Mouse (Mus musculus) hindbrain, embryonic 11.5 days (tissue): ENCODE measurements at regions not wholly inside any gene's neighbourhood (a gene's known extent, or its start where the extent isn't known, plus 50 kb on each side); places are given as distances from the start of the nearest gene placed in this dataset.

Experiments
- ATAC-seq: fragments of 200-750 bp; cut with Nextera tagmentation; 2 replicates; pipeline ENCODE4 v1.8.0; 2017; ENCODE audit warnings: mild to moderate bottlenecking, moderate TSS enrichment, moderate library complexity; ENCODE audit not compliant: low FRiP score
- DNase-seq: peaks from one replicate; pipeline ENCODE4 v3.0.0-alpha.2; 2015; ENCODE audit warnings: low spot score
- H3K27ac ChIP-seq: fragments of 300-500 bp; sonication (generic); 2 replicates; pipeline ENCODE4 v1.5.1; 2014; ENCODE audit warnings: mild to moderate bottlenecking, low read depth, low read length
- H3K27me3 ChIP-seq: fragments of 300-500 bp; sonication (generic); 2 replicates; pipeline ENCODE4 v1.6.1; 2014; ENCODE audit warnings: mild to moderate bottlenecking, low read length, moderate library complexity, mixed read lengths; ENCODE audit not compliant: control insufficient read depth, insufficient read depth
- H3K36me3 ChIP-seq: fragments of 300-500 bp; sonication (generic); 2 replicates; pipeline ENCODE4 v1.6.1; 2014; ENCODE audit warnings: mild to moderate bottlenecking, low read length, moderate library complexity, mixed read lengths; ENCODE audit not compliant: control insufficient read depth, insufficient read depth
- H3K4me1 ChIP-seq: fragments of 300-500 bp; sonication (generic); replicated peaks from 2 replicates; pipeline ENCODE4 v1.6.1; 2014; ENCODE audit warnings: low read length, mixed read lengths; ENCODE audit not compliant: control insufficient read depth, insufficient read depth
- H3K4me2 ChIP-seq: fragments of 300-500 bp; sonication (generic); replicated peaks from 2 replicates; pipeline ENCODE4 v1.6.1; 2014; ENCODE audit warnings: mild to moderate bottlenecking, low read depth, low read length
- H3K4me3 ChIP-seq: fragments of 300-500 bp; sonication (generic); 2 replicates; pipeline ENCODE4 v1.5.1; 2014; ENCODE audit warnings: low read depth, low read length
- H3K9ac ChIP-seq: fragments of 300-500 bp; sonication (generic); 2 replicates; pipeline ENCODE4 v1.6.1; 2014; ENCODE audit warnings: low read depth, low read length
- H3K9me3 ChIP-seq: fragments of 300-500 bp; sonication (generic); 2 replicates; pipeline ENCODE4 v1.6.1; 2016; ENCODE audit warnings: low read length; ENCODE audit not compliant: control insufficient read depth
- WGBS: fragments of 180-500 bp; shearing (Covaris S2); extraction: QIAGEN DNeasy Blood & Tissue Kit; methylation state at CpG from one replicate; pipeline ENCODE4 v1.1.7; 2014; 5-methylcytosine and 5-hydroxymethylcytosine counted together

DNA sequence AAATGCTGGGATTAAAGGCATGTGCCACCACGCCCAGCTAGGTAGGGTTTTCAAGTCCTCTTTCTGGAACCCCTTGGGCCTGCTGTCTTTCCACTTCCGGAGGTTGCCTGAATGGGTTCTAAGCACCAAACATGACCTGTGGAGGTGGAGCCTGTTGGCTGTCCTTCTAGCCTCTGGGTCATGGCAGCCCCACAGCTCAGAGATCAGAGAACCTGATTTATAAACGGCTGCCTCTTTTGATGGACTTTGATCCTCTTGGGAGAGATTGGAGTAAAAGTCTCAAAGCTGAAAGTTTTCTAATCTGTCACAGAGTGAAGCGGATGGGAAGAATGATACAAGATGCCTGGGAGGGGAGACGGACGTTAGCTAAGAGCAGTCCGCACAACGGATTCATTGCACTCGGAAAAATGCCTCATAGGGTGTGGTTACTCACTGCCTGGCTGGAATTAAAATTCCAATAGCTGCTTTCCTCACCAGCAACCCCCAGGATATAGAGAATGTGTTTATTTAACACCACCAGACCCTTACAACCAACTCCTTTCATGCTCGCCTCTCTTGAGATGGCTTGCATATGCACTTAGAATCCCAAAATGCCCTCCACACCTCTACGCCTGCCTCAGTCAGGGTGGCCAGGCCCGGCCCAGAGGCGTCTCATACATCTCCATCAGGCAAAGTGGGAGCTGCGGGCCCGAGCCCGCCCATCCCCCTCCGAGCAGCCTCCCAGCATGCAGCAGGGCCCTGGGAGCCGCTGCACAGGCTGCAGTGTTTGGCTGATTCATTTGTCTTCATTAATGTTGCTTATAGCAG is 122.4 kb upstream of the Arhgap5 start:
- Histone ChIP-seq H3K4me1 (peaks cover 7% of the 10 kb centered on the region; the same call in 1 of the 2 replicates), H3K4me3 (no peak overlapping the region), H3K9ac (no peak overlapping the region), H3K4me2 (no peak overlapping the region), H3K9me3 (no peaks in the 10 kb centered on the region), H3K27ac (peak overlapping the region; percentile 77), H3K36me3 (no peaks in the 10 kb centered on the region), H3K27me3 (no peaks in the 10 kb centered on the region)
- ATAC-seq (peak; percentile 88), DNase-seq (peak; percentile 75)
- WGBS, result 39% methylated on average over 18 of the region's 18 CpGs

DNA sequence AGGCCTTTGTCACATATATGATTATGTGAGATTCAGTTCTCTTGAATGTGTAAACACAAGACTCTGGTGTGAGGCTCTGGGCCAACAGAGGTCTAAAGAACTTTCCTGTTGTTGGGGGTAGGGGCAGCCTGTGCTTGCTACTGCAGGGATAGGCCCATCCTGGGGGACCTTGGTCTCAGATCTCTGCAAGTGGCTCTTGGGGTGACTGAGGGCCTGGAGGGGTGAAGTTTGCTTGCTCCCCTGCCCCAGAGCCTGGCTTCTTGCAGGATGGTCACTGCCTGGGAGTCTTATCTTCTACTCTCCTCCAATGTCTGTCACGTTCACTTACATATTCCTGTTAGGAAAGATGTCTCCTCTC is 121.8 kb upstream of the Arhgap5 start:
- H3K9ac ChIP-seq, result no peak overlapping the region
- peak overlapping the region; percentile 77 for H3K27ac ChIP-seq
- no peaks in the 10 kb centered on the region for H3K9me3 ChIP-seq
- WGBS, result 85% methylated on average over 1 of the region's 1 CpGs
- ATAC-seq, result no peak; the same call in 1 of the 2 replicates
- no peak overlapping the region for H3K4me3 ChIP-seq
- H3K4me2 ChIP-seq, result no peak overlapping the region
- no peaks in the 10 kb centered on the region for H3K36me3 ChIP-seq
- DNase-seq, result no peak
- peaks cover 7% of the 10 kb centered on the region; the same call in 1 of the 2 replicates for H3K4me1 ChIP-seq
- no peaks in the 10 kb centered on the region for H3K27me3 ChIP-seq

DNA sequence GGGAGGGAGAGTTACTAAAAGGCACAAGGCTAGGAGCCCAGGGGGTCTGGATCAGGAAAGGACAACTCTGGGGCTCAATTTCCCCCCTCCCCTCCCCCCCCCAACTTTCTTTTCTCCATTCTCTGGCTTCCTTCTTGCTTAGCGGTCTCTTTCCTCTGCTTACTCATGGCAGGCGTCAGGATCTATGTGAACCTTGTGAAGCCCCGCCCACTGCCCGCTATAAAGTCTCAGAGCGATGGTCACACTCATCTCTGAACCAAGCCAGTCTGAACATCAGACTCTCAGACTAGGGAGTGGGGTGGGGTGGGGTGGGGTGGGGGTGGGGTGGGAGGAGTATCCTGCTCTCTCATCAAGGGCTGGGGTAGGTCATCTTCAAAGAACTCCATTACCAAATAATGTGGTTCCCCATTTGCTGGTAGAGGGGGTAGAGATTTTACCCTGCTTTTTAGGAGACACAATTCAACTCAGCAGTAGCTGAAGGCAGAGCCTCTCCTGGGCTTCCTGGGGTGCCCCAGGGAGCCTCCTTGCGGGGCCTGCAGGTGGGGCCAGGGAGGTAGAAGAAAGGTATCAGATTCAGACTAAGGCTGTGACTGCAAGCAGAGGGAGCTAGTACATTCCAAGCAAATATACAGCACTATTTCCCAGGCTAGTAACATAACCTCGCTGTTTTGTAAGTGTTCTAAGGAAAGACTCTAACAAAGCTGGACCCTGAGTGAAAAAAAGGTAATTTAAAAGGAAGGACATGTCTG is 120.8 kb upstream of the Arhgap5 start:
- DNase-seq, result peak; percentile 47
- Histone ChIP-seq H3K9ac (no peak overlapping the region), H3K9me3 (no peaks in the 10 kb centered on the region), H3K4me1 (peaks cover 7% of the 10 kb centered on the region; the same call in 1 of the 2 replicates), H3K4me3 (no peak overlapping the region), H3K27me3 (no peaks in the 10 kb centered on the region), H3K27ac (0 out of 2 replicates have a peak overlapping the region, but pooled peaks have one; percentile 17), H3K4me2 (no peak overlapping the region), H3K36me3 (no peaks in the 10 kb centered on the region)
- WGBS, result 11% methylated on average over 7 of the region's 7 CpGs
- ATAC-seq, result no peak

DNA sequence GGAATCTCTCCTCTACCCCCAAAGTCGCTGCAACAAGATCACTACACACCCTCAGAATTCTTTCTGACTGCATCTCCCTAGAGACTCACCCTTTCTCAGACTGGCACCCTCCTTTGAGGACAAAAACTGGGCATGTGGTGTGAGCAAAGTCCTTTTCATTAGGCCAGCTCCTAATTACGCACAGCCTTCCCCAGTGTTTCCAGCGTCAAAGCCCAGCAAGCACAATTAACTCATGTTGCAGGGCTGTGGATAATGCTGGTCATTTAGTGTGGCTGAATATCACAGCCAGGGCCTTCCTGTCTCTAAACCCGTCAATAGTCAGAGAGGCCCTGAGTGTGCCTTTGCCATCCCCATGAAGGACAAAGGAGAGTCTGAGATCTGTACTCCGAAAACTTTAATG is 114.2 kb upstream of the Arhgap5 start:
- H3K9me3 ChIP-seq, result no peaks in the 10 kb centered on the region
- H3K4me2 ChIP-seq, result no peak overlapping the region
- no peaks in the 10 kb centered on the region for H3K4me1 ChIP-seq
- no peak overlapping the region for H3K4me3 ChIP-seq
- H3K9ac ChIP-seq, result no peak overlapping the region
- no peak overlapping the region for H3K27ac ChIP-seq
- H3K27me3 ChIP-seq, result no peaks in the 10 kb centered on the region
- WGBS, result 66% methylated on average over 5 of the region's 5 CpGs
- no peaks in the 10 kb centered on the region for H3K36me3 ChIP-seq
- DNase-seq (no peak), ATAC-seq (no peak)

DNA sequence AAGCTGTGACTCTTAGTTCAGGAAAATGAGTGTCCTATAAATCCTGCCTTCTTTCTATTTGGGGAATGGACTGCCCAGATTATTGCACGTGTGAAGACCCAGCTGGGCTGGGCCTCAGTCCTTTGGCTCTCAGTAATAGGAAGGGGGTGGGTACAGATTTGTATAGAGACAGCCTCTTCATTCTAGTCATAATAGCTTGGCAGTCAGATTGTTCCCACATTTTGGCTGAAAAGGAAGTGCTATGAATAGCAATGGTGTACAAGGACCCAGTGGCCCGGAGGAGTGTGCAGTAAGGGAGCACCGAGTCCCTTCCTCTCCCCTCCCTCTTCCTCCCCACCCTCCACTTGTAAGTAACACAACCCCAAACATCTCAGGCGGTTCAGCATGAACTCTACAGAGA is 113.5 kb upstream of the Arhgap5 start:
- H3K4me3 ChIP-seq, result no peak overlapping the region
- DNase-seq (no peak), ATAC-seq (0 out of 2 replicates have a peak, but pooled peaks have one; percentile 4)
- H3K9ac ChIP-seq, result no peak overlapping the region
- H3K4me1 ChIP-seq, result 0 out of 2 replicates have a peak, but pooled peaks cover 3% of the 10 kb centered on the region
- WGBS, result 60% methylated on average over 4 of the region's 4 CpGs
- no peak overlapping the region for H3K27ac ChIP-seq
- no peaks in the 10 kb centered on the region for H3K27me3 ChIP-seq
- H3K9me3 ChIP-seq, result no peaks in the 10 kb centered on the region
- no peak overlapping the region for H3K4me2 ChIP-seq
- no peaks in the 10 kb centered on the region for H3K36me3 ChIP-seq

DNA sequence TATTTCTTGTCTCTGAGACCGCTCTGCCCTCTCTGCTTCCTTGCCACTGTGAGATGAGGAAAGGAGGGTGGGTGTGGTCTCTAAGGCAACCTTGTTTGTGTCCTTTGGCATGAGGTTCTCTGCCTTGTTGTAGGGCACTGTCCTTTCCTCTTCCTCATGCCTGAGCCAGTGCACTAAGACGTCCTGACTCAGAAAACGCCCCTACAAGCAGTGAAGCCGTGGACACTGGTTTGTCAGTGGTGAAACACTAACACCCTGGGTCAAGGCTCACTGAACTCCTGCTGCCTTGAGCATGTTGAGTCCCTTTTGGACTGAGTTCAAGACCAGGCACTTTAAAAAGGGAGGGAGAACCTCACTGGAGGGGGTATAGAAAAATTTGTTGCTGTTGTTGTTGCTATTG is 111.1 kb upstream of the Arhgap5 start:
- no peaks in the 10 kb centered on the region for H3K27me3 ChIP-seq
- no peak for ATAC-seq
- no peak overlapping the region for H3K4me2 ChIP-seq
- H3K4me3 ChIP-seq, result no peak overlapping the region
- no peaks in the 10 kb centered on the region for H3K9me3 ChIP-seq
- no peaks in the 10 kb centered on the region for H3K36me3 ChIP-seq
- no peak overlapping the region for H3K9ac ChIP-seq
- H3K4me1 ChIP-seq, result 0 out of 2 replicates have a peak, but pooled peaks cover 3% of the 10 kb centered on the region
- no peak for DNase-seq
- WGBS, result 68% methylated on average over 4 of the region's 4 CpGs
- H3K27ac ChIP-seq, result no peak overlapping the region

DNA sequence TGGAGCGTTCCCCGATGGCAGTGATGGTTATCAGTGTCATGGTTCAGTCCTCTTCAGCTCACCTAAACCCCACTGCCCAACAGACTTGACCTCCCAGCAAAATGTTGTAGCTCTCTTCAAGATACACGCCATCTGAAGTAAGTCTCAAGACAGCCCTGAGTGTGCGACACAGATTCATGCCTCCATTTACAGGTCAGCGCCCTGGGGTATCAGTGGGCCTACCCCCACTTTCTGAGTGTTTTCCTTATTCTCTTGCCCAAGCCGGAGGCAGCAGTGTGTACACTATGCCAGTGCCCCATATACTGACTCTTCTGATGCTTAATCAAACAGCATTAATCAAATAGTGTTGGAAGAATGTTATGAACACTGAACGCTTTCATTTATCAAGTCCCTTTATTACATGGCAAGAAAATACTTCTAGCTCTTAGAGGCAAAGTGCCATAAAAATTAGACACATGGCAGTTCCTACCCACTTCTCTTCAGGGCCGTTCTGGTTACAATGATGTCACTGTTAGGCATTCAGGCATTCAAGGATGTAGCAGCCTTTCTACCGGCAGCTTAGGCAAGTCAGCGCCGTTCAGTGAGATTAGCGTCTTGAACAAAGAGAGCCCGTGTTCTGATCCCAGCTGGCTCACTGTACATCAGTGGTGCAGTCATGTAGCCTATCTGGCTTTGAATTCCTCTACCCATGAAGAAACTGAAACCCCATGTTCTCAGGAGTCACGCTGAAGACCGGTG is 109.6 kb upstream of the Arhgap5 start:
- ATAC-seq, result no peak
- Histone ChIP-seq H3K27ac (no peak overlapping the region), H3K36me3 (no peaks in the 10 kb centered on the region), H3K27me3 (no peaks in the 10 kb centered on the region), H3K4me3 (no peak overlapping the region), H3K9me3 (no peaks in the 10 kb centered on the region), H3K4me2 (no peak overlapping the region), H3K4me1 (0 out of 2 replicates have a peak, but pooled peaks cover 3% of the 10 kb centered on the region), H3K9ac (no peak overlapping the region)
- 82% methylated on average over 15 of the region's 15 CpGs for WGBS
- DNase-seq, result no peak

DNA sequence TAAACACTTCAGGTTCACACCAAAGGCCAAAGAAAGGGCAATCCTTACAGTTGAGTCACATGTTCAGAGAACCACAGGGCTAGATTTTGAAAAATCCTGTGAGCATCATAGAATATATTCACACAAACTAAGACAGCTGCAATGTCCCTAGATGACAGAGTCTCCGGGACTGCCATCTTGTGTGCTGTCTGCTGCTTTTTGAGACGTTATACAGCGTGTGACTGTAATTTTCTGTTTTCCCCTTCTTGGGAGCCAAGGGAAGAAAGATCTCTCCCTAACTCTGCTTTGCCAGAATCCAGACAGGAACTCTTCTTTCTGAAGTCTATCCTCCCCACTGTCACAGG is 109.1 kb upstream of the Arhgap5 start:
- Histone ChIP-seq H3K4me3 (no peak overlapping the region), H3K36me3 (no peaks in the 10 kb centered on the region), H3K9me3 (no peaks in the 10 kb centered on the region), H3K27me3 (no peaks in the 10 kb centered on the region), H3K4me2 (no peak overlapping the region), H3K9ac (no peak overlapping the region), H3K4me1 (0 out of 2 replicates have a peak, but pooled peaks cover 3% of the 10 kb centered on the region), H3K27ac (no peak overlapping the region)
- ATAC-seq (no peak), DNase-seq (no peak)
- WGBS, result 91% methylated on average over 3 of the region's 3 CpGs
